Mouse (Mus musculus) G1E-ER4 (cell line): Measurements from ENCODE around the gene Fbxo42. TPM values are rescaled to one million over a fixed set of nuclear protein-coding genes. Genes with fewer than 3 reads are reported as not detected.
A peak's percentile ranks its signal among the peaks of the same experiment; 100 is the strongest.

Experiments
- GATA1 ChIP-seq: IDR thresholded peaks from one replicate; pipeline ENCODE4 v1.8.0; 2012; ENCODE audit warnings: low read length, inconsistent platforms
- polyA plus RNA-seq: library from polyadenylated mRNA; stranded (reverse); fragments of >175 nt; gene quantifications from 2 replicates; pipeline ENCODE4 v1.2.3, GENCODE M21; 2012

Fbxo42 gene
- polyA plus RNA-seq, 1 experiment: 14.9 TPM

DNA sequence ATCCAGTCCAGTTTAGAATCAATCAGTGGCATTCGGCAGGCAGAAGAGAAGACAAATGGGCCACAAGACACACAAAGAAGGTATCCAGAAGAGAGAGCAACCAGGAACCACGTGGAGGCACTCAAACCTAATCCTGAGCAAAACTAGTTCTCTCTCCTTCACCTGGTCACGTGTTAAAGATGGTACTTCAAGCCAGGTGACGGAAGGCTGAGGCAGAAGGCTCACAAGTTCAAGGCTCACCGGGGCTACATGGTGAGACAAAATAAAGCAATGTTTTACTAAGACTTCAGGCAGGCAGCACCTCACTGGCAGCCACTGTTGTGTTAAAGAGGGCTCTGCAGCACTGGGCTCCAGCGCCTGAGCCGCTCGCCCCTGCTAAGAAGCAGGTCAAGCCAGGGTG is 15.5 kb upstream of the Fbxo42 start:
- TF ChIP-seq GATA1: no peak

DNA sequence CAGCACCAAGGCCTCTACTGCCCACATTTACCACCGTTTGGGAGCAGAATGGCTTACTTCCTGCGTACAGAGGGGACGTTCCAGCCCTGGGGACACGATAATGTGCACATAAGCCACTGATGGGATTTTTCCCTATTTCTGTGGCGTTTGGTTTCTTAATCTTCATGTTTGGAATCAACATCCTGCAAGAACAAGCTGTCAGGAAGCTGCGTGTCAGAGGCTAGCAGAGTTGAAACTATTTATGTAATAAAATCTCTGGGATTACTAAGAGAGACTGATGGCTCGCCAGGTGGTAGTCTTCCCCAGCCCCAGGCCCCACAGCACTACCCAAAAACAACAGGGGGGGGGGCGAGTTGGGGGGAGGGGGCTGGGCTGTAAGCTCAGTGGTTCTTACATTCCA is 14.5 kb upstream of the Fbxo42 start:
- no peak for TF ChIP-seq GATA1

DNA sequence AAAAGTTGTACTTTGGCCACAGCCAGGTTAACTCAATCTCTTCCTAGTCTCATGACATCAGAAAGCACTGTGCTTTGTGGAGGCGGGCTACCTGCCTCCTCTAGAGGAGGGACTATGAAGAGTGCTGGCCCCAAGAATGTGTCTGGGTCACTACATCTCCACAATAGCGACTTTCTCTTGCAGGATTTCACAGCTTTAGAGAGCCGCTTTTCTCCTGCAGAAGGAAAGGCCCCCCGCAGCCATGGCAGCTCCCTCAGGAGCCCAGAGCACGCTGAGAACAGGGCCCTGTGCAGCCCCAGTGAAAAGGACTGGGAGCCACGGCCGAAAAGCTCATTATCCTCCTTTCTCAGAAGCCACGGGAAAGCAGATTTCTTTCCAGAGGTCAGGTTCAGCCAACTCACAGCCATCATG is 13.7 kb upstream of the Fbxo42 start:
- TF ChIP-seq GATA1: no peak

DNA sequence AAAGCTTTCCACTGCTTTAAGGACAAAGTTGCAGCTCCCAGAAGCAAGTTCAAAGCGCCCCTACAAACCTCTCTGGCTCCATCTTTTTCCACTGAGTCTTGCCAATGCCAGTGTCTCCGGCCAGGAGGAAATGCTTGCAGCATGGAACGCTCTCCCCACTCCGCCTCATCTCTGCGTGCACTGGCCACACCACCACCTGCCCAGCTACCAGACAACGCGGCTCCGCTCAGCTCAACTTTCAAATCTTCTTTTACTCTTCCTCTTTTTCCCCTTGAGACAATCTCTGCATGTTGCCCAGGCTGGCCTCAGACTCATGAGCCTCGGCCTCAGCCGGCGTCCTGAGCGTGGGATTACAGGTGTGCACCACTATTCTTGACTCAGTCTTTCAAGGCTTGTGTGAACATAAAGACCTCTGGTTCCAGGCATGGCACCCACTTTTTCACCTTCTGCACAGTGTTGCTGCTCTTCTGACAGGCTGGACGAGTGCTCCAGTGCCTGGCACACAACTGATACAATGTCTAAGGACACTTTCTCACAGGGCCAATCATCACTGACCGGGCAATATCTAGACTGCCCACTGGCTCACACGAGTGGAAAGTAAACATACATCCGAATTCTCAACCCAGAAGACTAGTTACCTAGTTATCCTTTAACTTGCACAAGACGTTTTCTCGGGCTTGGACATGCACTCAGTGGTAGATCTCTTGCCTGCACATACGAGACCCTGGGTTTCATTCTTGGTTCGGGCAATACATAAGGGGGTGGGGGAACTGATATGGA is 12.8 kb upstream of the Fbxo42 start:
- no peak for TF ChIP-seq GATA1

DNA sequence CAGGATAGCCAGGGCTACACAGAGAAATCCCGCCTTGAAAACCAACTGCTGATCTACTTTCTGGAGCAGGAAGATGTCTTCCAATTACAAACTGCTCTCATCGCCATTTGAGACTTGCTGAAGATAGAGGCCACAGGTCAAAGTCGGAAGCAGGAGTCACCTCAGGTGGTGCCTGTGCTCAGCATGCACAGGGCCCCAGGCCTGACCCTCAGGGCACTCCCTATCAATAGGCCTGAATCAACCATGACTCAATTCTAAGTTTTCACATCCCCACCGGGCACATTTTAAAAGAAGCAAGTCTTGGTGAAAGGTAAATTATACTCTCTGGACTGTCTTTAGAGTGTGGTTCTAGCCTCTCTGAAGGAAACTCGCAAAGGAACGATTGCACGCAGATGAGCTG is 11.6 kb upstream of the Fbxo42 start:
- no peak for TF ChIP-seq GATA1

DNA sequence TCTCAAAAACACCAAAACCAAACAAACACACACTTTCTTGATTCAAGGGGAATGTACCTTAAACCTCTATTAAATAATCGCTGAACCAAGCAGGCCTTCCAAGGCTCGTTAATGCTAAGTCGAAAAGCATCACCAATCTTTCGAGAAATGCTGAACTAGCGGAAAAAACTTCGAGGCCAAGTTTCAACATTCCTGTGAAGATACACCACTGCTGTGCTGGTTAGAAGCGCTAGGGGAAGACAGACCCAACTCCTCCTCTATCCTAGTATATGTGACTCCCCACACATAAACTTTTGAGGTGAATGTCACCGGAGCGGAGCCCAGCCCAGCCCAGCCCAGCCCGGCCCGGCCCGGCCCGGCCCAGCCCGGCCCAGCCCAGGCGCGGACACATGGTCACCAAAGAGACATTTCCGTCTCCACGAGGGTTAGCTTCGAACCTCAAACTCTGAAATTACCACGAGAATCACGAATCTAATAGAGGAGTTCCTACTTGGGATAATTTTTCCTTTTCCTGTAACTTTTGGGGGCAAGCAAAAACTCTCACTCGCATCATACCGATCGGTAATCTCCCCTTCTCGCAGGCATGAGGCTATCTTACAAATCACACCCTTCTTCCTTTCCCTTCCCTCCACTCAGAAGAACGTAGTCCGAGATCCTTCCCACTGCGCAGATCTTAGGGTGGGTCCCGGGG is 9.1 kb upstream of the Fbxo42 start:
- TF ChIP-seq GATA1: no peak

DNA sequence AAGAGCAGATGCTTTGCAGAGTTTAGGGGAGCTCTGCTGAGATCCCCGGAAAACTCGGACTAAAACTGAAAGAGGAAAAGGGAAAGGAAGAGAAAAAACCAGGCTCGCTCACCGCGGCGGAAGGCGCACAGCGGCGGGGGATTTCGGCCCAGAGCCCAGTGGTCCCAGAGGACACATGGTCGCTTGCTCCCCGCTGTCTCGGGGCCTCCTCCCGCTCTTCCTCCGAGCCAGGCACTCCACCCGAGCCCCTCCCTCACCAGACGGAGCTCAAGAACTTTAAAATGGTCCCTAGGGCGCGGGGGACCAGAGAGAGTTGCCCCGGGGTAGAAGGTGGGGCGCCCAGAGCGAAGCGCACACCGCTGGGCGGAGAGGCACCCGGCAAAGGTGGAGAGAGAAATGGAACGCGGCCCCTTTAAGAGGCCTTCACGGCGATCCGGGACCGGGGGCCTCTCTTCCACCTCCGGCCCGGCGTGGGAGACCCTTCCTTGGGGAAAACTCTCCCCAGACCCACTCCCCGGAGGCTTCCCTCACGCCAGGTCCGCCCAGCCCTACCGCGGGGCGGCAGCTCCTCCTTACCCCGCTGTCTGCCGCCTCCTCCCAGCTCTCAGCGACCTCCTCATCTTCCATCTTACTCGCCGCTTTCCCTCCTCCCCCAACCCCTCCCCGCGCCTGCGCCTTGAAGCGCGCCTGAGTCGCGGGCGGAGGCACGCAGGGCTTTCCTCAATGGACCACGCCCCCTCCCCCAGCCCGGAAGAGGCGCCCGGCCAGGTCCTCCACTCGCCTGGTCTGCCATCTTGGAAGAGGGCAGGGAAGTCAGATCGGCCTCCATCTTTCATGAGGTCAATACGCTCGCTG is 8.4 kb upstream of the Fbxo42 start, which contains the start of gene Szrd1:
Szrd1 (minus strand) TSS at position 660 of the 855 bp plus-strand sequence.
- TF ChIP-seq GATA1: no peak

DNA sequence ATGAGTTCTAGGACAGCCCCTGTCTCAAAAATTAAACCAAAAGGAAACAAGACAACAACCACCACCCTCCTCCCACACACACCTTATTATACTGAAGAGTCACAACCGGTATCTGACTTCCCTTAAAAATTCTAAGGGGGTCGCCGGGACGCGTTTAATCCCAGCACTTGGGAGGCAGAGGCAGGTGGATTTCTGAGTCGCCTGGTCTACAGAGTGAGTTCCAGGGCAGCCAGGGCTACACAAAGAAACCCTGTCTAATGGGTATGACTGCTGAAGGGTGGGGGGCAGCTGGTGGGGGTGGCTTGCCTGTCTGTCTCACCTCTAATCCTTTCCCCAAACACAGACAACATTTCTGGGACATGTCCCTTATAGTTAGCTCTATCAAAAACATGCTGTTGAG is 6.7 kb upstream of the Fbxo42 start:
- no peak for TF ChIP-seq GATA1

DNA sequence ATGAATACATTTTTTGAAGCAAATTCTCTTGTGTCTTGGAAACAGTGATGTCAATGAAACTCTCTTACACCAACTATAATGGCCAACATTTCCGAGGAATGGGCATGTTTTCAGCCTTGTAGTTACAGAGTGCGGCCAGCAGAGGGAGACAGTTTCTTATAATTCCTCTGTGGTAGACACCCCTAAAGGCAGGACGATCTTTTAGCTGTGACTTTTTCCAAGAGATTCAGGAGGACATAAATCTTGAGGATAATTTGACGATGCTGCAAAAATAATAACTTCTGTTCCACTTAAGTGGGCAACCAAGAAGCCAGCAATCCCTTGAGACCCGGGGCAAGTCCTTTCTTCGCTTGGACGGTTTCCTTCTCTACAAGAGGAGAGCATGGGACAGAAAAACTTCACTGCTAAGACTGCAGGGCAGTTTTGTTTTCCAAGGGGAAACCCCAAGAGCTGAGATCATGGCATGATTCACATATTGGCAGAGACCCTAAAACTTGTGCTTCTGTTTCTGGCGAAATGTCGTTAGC is 5.4 kb upstream of the Fbxo42 start:
- TF ChIP-seq GATA1: no peak

DNA sequence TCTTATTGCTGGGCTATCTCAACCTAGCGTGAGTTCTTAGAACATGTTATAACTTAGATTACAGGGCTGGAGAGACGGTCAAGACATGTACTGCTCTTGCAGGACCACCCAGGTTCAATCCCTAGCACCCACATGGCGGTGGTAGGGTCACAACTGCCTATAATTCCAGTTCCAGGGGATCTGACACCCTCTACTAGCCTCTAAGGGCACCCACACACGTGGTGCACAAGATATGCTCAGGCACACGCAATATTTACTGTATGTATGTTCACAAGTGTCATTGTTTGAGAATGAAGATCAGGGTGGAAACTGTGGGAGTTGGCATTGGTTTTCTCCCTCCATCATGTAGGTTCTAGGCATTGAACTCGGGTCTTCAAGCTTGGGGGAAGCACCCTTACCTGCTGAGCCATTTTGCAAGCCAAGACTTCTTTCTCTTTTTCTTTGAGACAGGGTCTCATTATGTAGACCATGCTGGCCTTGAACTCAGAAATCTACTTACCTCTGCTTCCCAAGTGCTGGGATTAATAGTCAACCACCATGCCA is 1.2 kb upstream of the Fbxo42 start:
- no peak for TF ChIP-seq GATA1

DNA sequence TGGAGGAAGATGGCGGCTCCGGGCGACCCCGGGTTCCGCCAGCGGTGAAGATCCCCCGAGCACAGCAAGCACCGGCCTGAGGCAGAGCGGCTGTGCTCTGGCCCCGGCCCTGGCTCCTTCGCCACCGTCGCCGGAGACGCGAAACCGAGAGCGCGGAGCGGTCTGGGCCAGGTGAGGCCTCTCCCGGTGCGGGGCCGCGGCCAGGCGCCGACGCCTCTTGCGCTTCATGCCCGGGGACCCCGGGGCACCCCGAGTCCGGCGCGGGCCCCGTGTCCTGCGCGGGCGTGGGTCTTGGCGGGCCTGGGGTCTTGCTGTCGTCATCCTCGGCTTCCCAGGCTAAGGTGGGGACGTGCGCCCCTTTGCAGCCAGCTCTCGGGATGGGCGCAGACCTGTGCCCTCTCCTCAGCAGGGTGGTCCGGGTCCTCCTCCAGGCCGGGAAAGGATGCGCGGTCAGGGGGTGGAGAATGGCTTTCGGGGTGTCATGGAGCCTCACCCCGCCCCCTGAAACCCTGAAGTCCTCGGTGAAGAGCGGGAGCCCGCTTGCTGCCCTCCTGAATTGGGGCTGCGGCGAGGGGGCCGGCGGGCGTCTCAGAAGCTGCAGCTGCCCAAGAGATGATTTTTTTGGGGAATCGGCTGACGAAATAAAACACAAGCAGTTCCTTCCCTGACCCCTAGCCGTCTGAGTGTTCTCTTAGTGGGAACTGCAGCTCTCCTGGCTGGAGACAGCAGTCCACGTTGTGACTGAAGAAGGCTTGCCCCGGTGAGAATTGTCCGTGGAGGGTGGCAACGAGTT is 492 bp downstream of the Fbxo42 start:
- TF ChIP-seq GATA1: no peak

DNA sequence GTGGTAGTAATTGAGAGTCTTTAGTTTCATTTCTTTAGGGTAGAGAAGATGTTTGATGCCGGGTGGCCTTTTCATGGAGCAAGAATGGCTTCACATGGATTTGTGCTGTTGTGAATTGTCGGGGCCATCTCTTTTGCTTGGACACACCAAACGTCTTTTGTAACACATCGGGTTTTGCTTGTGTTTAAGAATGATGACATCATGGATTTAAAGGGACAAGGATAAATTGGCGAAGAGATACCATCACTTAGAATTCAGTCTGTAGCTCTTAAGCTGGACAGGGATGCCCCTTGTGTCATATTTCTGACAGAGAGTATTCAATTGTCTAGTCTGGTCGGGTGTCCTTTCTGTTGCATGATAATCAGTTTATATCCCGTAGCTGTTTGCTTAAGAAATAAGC is 1.4 kb downstream of the Fbxo42 start:
- no peak for TF ChIP-seq GATA1

DNA sequence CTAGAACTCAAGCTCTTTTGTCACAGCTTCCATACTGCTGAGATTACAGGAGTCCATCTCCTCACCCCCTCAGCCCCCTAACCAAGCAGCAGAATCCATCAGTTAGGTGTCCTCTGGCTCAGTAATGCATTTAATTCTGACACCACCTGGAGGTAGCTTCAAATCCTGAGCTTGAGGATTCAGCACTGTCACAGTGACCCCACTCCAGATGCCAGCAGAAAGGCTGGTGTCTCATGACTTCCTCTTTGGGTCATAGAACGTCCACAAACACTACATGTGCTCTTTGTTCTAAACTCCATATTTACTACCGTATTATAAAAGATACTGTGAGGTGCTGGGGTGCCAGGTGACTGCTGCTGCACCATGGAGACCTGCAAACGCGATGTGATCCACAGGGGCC is 9.8 kb downstream of the Fbxo42 start:
- TF ChIP-seq GATA1: no peak

DNA sequence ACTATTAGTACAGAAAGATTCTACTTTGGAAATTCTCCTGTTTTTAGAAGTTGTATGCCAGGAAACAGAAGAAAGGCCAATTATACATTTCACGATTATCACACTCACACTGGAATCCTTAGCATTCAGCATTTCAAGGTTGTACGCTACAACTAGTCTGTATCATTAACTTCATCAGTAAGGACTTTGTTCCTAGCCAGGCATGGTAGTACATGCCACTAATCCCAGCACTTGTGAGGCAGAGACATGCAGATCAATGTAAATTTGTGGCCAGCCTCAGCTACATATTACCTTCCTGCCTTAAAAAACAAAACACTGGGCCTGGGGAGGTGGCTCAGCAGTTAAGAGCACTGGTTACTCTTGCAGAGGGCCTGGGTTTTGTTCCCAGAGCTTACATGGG is 10.9 kb downstream of the Fbxo42 start:
- TF ChIP-seq GATA1: no peak

DNA sequence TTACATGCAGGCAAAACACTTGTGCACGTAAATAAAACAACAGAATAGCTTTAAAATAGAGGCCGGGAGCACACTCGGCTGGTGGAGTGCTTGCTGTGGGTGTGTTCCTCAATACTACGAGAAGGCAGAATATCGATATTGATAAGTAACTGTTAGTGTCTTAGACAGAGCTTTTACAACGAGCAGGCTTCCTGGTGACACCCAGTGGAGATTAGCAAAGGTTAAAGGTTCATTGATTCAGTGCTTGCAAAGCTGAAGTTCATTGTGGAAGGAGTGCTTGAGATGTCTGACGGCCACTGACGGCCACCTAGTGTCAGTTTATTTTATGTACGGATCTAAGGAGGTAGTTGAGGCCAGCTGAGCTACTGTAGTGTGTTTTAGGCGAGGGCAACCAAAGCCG is 11.4 kb downstream of the Fbxo42 start:
- TF ChIP-seq GATA1: peak; percentile 50
